ENCODE assay signal across 8 mouse cellular contexts in the genomic region with DNA sequence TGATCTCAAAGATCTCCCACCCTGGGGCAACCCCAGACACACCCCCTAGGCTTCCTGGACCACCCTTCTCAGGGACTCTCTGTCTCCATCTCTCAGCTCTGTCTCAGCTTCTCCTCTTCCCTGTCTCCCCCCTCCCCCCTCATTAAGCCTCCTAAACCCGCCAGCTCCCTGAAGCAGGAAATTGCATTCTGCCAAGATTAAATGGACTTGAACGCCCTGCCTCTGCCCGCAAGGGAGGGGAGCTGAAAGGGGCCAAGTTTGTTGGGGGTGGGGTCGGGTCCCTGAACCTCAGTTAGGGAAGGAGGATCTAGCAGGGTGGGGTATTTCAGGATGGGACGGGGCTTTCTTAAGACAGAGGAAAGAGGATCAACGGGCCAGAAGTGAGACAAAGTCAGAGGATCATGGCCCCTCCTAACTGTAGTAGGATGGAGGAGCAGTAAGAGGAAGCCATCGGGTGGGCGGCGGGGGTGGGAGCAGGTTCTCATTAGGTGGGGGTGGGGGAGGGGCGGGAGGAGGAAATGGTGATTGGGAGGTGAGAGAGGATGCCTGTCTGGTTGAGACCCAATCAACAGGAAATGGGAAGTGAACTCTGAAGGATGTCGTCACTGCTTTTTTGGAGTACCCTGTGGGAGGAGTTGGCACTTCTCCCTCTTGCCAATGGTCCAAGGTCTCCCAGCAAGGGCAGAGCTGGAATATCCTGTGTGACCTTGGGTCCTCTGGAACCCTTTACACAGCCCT. TPM values are rescaled to one million over a fixed set of nuclear protein-coding genes. Genes with fewer than 3 reads are reported as not detected.
A peak's percentile ranks its signal among the peaks of the same experiment; 100 is the strongest.
DNase-seq lines count a peak whose midpoint lies in the region; ATAC-seq and TF ChIP-seq lines count a peak whose summit lies in the region.

No protein-coding gene starts in this region.

- TF ChIP-seq POLR2A in heart, adult 2 months (IDR thresholded peaks at IDR 0.05; ENCODE audit: insufficient read depth, low read depth, low read length), result peak; percentile 16; the same call in 1 of the 2 replicates

- H3K27me3 ChIP-seq in heart, adult 2 months (ENCODE audit: control insufficient read depth, insufficient read depth, low read length), result no peaks in the 10 kb centered on the region
- no peaks in the 10 kb centered on the region for H3K27me3 ChIP-seq in lung, embryonic 14.5 days (ENCODE audit: insufficient read depth, low read length)

- peaks cover 13% of the 10 kb centered on the region for H3K4me1 ChIP-seq in heart, adult 2 months (ENCODE audit: control insufficient read depth, insufficient read depth, low read length)
- peaks cover 27% of the 10 kb centered on the region for H3K4me1 ChIP-seq in lung, embryonic 14.5 days (ENCODE audit: insufficient read depth)

- peak; percentile 57 for ATAC-seq in lung, embryonic 14.5 days (ENCODE audit: insufficient read depth)
- ATAC-seq in frontal cortex, adult (ENCODE audit: low TSS enrichment), result no peak

- peak; percentile 60 for DNase-seq in testis, postnatal 10 days (ENCODE audit: low spot score)
- DNase-seq in testis, postnatal 14 days (ENCODE audit: low spot score), result no peak
- peak; percentile 49 to 72 for DNase-seq in heart, adult 2 months
- peak; percentile 70 for DNase-seq in kidney, adult 18-20 months
- peak; percentile 81 for DNase-seq in lung, embryonic 14.5 days
- peak; percentile 82 for DNase-seq in retina, postnatal 1 day
- no peak for DNase-seq in gastrocnemius, adult 8-10 months (ENCODE audit: low spot score in 2 of 2)

- H3K9ac ChIP-seq in heart, adult 2 months (ENCODE audit: low read depth, low read length), result no peak overlapping the region
- H3K9ac ChIP-seq in lung, embryonic 14.5 days, result no peak overlapping the region

- H3K36me3 ChIP-seq in heart, adult 2 months (ENCODE audit: control insufficient read depth, insufficient read depth, low read length), result no peaks in the 10 kb centered on the region
- H3K36me3 ChIP-seq in lung, embryonic 14.5 days (ENCODE audit: insufficient read depth), result no peaks in the 10 kb centered on the region

- no peak for TF ChIP-seq EP300 in heart, adult 2 months (IDR thresholded peaks at IDR 0.05; ENCODE audit: insufficient read depth, low read depth, low read length)

- H3K79me2 ChIP-seq in heart, adult 2 months (replicated peaks; ENCODE audit: control insufficient read depth, insufficient read depth, low read length), result no peaks in the 10 kb centered on the region

- H3K9me3 ChIP-seq in lung, embryonic 14.5 days (ENCODE audit: low read depth, low read length), result no peaks in the 10 kb centered on the region

- no peak for TF ChIP-seq CTCF in heart, adult 2 months (IDR thresholded peaks at IDR 0.05)
- TF ChIP-seq CTCF in lung, embryonic 14.5 days (IDR thresholded peaks at IDR 0.05; ENCODE audit: low read depth), result no peak

- peak overlapping the region; percentile 53 for H3K4me2 ChIP-seq in lung, embryonic 14.5 days

- WGBS in heart, adult 2 months, result 6% methylated on average over 11 of the region's 11 CpGs
- 1% methylated on average over 11 of the region's 11 CpGs for WGBS in lung, embryonic 14.5 days

- H3K4me3 ChIP-seq in heart, adult 2 months, result no peak overlapping the region
- no peak overlapping the region for H3K4me3 ChIP-seq in lung, embryonic 14.5 days (ENCODE audit: low read depth, low read length)

- peak overlapping the region; percentile 72 for H3K27ac ChIP-seq in heart, adult 2 months
- H3K27ac ChIP-seq in lung, embryonic 14.5 days (ENCODE audit: low read depth), result peak overlapping the region; percentile 78

- intact Hi-C loops in heart, adult 2 months (cut with DNase I), result no loop called here

RNA-seq across cellular contexts. Expression of a gene that starts 13.7 kb away (rescaled TPM):
- total RNA-seq in heart, adult 2 months (2021), result 10 to 100 TPM; 13.4 to 16.8 TPM
- polyA plus RNA-seq in heart, adult 2 months (2012; rRNA removed), result 29.1 and 31.8 TPM in 2 replicates
- 16.7 and 22.1 TPM in 2 replicates for polyA plus RNA-seq in lung, embryonic 14.5 days (2014; fragmentation: Nextera tagmentation; extraction: Ambion mirVana)
- 1 to 10 TPM; 3.3 to 4.6 (median 4.3) TPM for total RNA-seq in gastrocnemius, adult 8-10 months (2022)

RNA-seq across cellular contexts. Expression of a gene that starts 44.5 kb away (rescaled TPM):
- not detected for total RNA-seq in heart, adult 2 months (2021)
- polyA plus RNA-seq in heart, adult 2 months (2012; rRNA removed), result not detected in 2 replicates
- 0.72 and 0.89 TPM in 2 replicates for polyA plus RNA-seq in lung, embryonic 14.5 days (2014; fragmentation: Nextera tagmentation; extraction: Ambion mirVana)
- not detected for total RNA-seq in gastrocnemius, adult 8-10 months (2022)

RNA-seq across cellular contexts. Expression of a gene that starts 46.8 kb away (rescaled TPM):
- 10 to 100 TPM; 38.9 to 54.6 TPM for total RNA-seq in heart, adult 2 months (2021)
- 50.5 and 68.3 TPM in 2 replicates for polyA plus RNA-seq in heart, adult 2 months (2012; rRNA removed)
- 176 and 184 TPM in 2 replicates for polyA plus RNA-seq in lung, embryonic 14.5 days (2014; fragmentation: Nextera tagmentation; extraction: Ambion mirVana)
- total RNA-seq in gastrocnemius, adult 8-10 months (2022), result 10 to 100 TPM; 21.0 to 34.8 (median 26.8) TPM

RNA-seq across cellular contexts. Expression of a gene that starts 54.6 kb away (rescaled TPM):
- 10 to 100 TPM; 71.5 to 88.3 TPM for total RNA-seq in heart, adult 2 months (2021)
- 162 and 314 TPM in 2 replicates for polyA plus RNA-seq in heart, adult 2 months (2012; rRNA removed)
- polyA plus RNA-seq in lung, embryonic 14.5 days (2014; fragmentation: Nextera tagmentation; extraction: Ambion mirVana), result 3.6 and 4.8 TPM in 2 replicates
- total RNA-seq in gastrocnemius, adult 8-10 months (2022), result 10 to 100 TPM; 37.4 to 49.3 (median 45.9) TPM

Comparison
In these comparisons a context has a peak if more than half of its experiments do, and no peak if none do; other contexts are left out.
1. DNase-seq: peak in testis, postnatal 10 days (single experiment), heart, adult 2 months (2 of 2), kidney, adult 18-20 months (single experiment), lung, embryonic 14.5 days (single experiment) and retina, postnatal 1 day (single experiment); none in testis, postnatal 14 days (single experiment) and gastrocnemius, adult 8-10 months (0 of 2).